Mouse (Mus musculus) bone marrow macrophage, adult 2 months (primary cell): Measurements from ENCODE around the gene Mrgprf. TPM values are rescaled to one million over a fixed set of nuclear protein-coding genes. Genes with fewer than 3 reads are reported as not detected.

Experiments
- H3K27ac ChIP-seq: 2 replicates; pipeline ENCODE4 v1.5.1; 2012; ENCODE audit warnings: low read depth, low read length; ENCODE audit not compliant: insufficient read depth
- H3K4me1 ChIP-seq: 2 replicates; pipeline ENCODE4 v1.6.1; 2012; ENCODE audit warnings: low read length; ENCODE audit not compliant: control insufficient read depth, insufficient read depth
- H3K4me3 ChIP-seq: 2 replicates; pipeline ENCODE4 v1.5.1; 2012; ENCODE audit warnings: mild to moderate bottlenecking, low read length, moderate library complexity; ENCODE audit not compliant: insufficient read depth
- CTCF ChIP-seq: IDR thresholded peaks from 2 replicates; pipeline ENCODE4 v1.5.1; 2012; ENCODE audit warnings: low read depth, mild to moderate bottlenecking, low read length, moderate library complexity
- POLR2A ChIP-seq: IDR thresholded peaks from 2 replicates; pipeline ENCODE4 v1.6.1; 2012; ENCODE audit warnings: mild to moderate bottlenecking, low read depth, low read length, borderline replicate concordance
- polyA plus RNA-seq: library from polyadenylated mRNA; stranded (reverse); fragments of >200 nt; gene quantifications from 2 replicates; pipeline ENCODE4 v1.2.4, GENCODE M21; 2012; ENCODE audit not compliant: missing spikeins, insufficient read depth, insufficient read length

Gene Mrgprf
- polyA plus RNA-seq, 1 experiment = not detected

- no peak for TF ChIP-seq CTCF
- H3K27ac ChIP-seq = no peak overlapping the region
- H3K4me1 ChIP-seq = no peaks in the 10 kb centered on the region
- H3K4me3 ChIP-seq = no peak overlapping the region
Measured at GRCm38 (mm10) chr7:145299562-145300320, 887 bp upstream of the Mrgprf start.

- TF ChIP-seq POLR2A = no peak
- no peak for TF ChIP-seq CTCF
- Histone ChIP-seq H3K27ac (no peak overlapping the region), H3K4me3 (no peak overlapping the region)
Measured at GRCm38 (mm10) chr7:145301008-145301340, 346 bp downstream of the Mrgprf start.

GRCm38 (mm10) chr7:145301341-145302005, 845 bp downstream of the Mrgprf start:
- H3K4me3 ChIP-seq = no peak overlapping the region
- TF ChIP-seq POLR2A (no peak), CTCF (no peak)
- no peak overlapping the region for H3K27ac ChIP-seq
- no peaks in the 10 kb centered on the region for H3K4me1 ChIP-seq

More at GRCm38 (mm10) chr7:145301008-145301340, 346 bp downstream of the Mrgprf start:
- H3K4me1 ChIP-seq = no peaks in the 10 kb centered on the region

GRCm38 (mm10) chr7:145302488-145303285, 2.1 kb downstream of the Mrgprf start:
- no peak for TF ChIP-seq CTCF
- TF ChIP-seq POLR2A = no peak
- no peak overlapping the region for H3K27ac ChIP-seq
- no peaks in the 10 kb centered on the region for H3K4me1 ChIP-seq
- no peak overlapping the region for H3K4me3 ChIP-seq

GRCm38 (mm10) chr7:145304153-145304552, 3.5 kb downstream of the Mrgprf start:
- TF ChIP-seq CTCF (no peak), POLR2A (no peak)
- H3K4me1 ChIP-seq = no peaks in the 10 kb centered on the region
- H3K4me3 ChIP-seq = no peak overlapping the region
- H3K27ac ChIP-seq = no peak overlapping the region

- Histone ChIP-seq H3K4me1 (no peaks in the 10 kb centered on the region), H3K4me3 (no peak overlapping the region), H3K27ac (no peak overlapping the region)
- TF ChIP-seq CTCF (no peak), POLR2A (no peak)
Measured at GRCm38 (mm10) chr7:145307636-145308035, 7.0 kb downstream of the Mrgprf start.

GRCm38 (mm10) chr7:145308061-145308675, 7.5 kb downstream of the Mrgprf start:
- no peak for TF ChIP-seq CTCF
- TF ChIP-seq POLR2A = no peak
- Histone ChIP-seq H3K4me3 (no peak overlapping the region), H3K27ac (no peak overlapping the region), H3K4me1 (no peaks in the 10 kb centered on the region)

- Histone ChIP-seq H3K4me1 (no peaks in the 10 kb centered on the region), H3K27ac (no peak overlapping the region), H3K4me3 (no peak overlapping the region)
- TF ChIP-seq POLR2A = no peak
- TF ChIP-seq CTCF = no peak
Measured at GRCm38 (mm10) chr7:145308866-145309265, 8.2 kb downstream of the Mrgprf start.

GRCm38 (mm10) chr7:145309877-145310276, 9.2 kb downstream of the Mrgprf start:
- H3K4me1 ChIP-seq = no peaks in the 10 kb centered on the region
- no peak for TF ChIP-seq POLR2A
- no peak for TF ChIP-seq CTCF
- H3K27ac ChIP-seq = no peak overlapping the region
- H3K4me3 ChIP-seq = no peak overlapping the region
